ENCODE assay signal across 9 mouse cellular contexts in genomic region chr1:98072045-98072444, GRCm38 (mm10). TPM values are rescaled to one million over a fixed set of nuclear protein-coding genes. Genes with fewer than 3 reads are reported as not detected.
A peak's percentile ranks its signal among the peaks of the same experiment; 100 is the strongest.
DNase-seq lines count a peak whose midpoint lies in the region; ATAC-seq and TF ChIP-seq lines count a peak whose summit lies in the region.
"Had no signal": no experiment of that assay in that cellular context is flagged by ENCODE, and none has a peak within 500 bp of the region (broad histone marks: within the 10 kb centered on the region; RNA-seq: fewer than 3 reads in every experiment).

No protein-coding gene starts in this region.

- intact Hi-C loops in gastrocnemius, postnatal 14 days (cut with DNase I; ENCODE audit: low total_unique reads): no loop called here
- intact Hi-C loops in gastrocnemius, postnatal 36 days (cut with DNase I): no loop called here

- H3K4me3 ChIP-seq in intestine, postnatal 0 days (ENCODE audit: low read depth, low read length): no peak overlapping the region
- H3K4me3 ChIP-seq: neural tube, embryonic 12.5 days had no signal

- no peak overlapping the region for H3K4me2 ChIP-seq in intestine, postnatal 0 days (replicated peaks; ENCODE audit: low read depth)
- H3K4me2 ChIP-seq: neural tube, embryonic 12.5 days had no signal

- 50% methylated on average over 6 of the region's 6 CpGs for WGBS in intestine, postnatal 0 days

- no peak overlapping the region for H3K27ac ChIP-seq in intestine, postnatal 0 days (ENCODE audit: low read depth, low read length)
- H3K27ac ChIP-seq: neural tube, embryonic 12.5 days had no signal

- 0 out of 2 replicates have a peak, but pooled peaks cover 2% of the 10 kb centered on the region for H3K4me1 ChIP-seq in intestine, postnatal 0 days (replicated peaks; ENCODE audit: control insufficient read depth, insufficient read depth, low read length)

- DNase-seq in gastrocnemius, postnatal 14 days: peak; percentile 14
- no peak for DNase-seq in gastrocnemius, postnatal 36 days
- peak; percentile 85 for DNase-seq in 416B (ENCODE audit: low read depth)
- DNase-seq in adrenal gland, adult 2 months: peak; percentile 83
- DNase-seq in mesoderm, embryonic 11.5 days (ENCODE audit: low read depth, low spot score): peak; percentile 49
- no peak for DNase-seq in left cerebral cortex, adult 8-10 months (ENCODE audit: low spot score in 2 of 2)
- no peak for DNase-seq in neural tube, embryonic 10.5 days (ENCODE audit: extremely low spot score, low spot score)

- H3K27me3 ChIP-seq in intestine, postnatal 0 days (replicated peaks; ENCODE audit: control insufficient read depth, insufficient read depth, low read length): no peaks in the 10 kb centered on the region
- H3K27me3 ChIP-seq: neural tube, embryonic 12.5 days had no signal

- no peak overlapping the region for H3K9ac ChIP-seq in intestine, postnatal 0 days (ENCODE audit: low read depth, low read length)
- H3K9ac ChIP-seq: neural tube, embryonic 12.5 days had no signal

- H3K9me3 ChIP-seq in intestine, postnatal 0 days (ENCODE audit: control insufficient read depth): no peaks in the 10 kb centered on the region
- H3K9me3 ChIP-seq: neural tube, embryonic 12.5 days had no signal

- peak; percentile 78 for TF ChIP-seq CTCF in intestine, postnatal 0 days (IDR thresholded peaks at IDR 0.05; ENCODE audit: low read depth)

- no peaks in the 10 kb centered on the region for H3K36me3 ChIP-seq in intestine, postnatal 0 days (ENCODE audit: control insufficient read depth, insufficient read depth)
- H3K36me3 ChIP-seq: neural tube, embryonic 12.5 days had no signal

- ATAC-seq in intestine, postnatal 0 days: no peak

RNA-seq across cellular contexts. Expression of gene Pam, which starts 23.4 kb away (rescaled TPM):
- 10 to 100 TPM; 61.1 to 72.7 TPM for total RNA-seq in gastrocnemius, postnatal 14 days (2021)
- total RNA-seq in gastrocnemius, postnatal 36 days (2021): 10 to 100 TPM; 30.1 to 33.3 TPM
- total RNA-seq in adrenal gland, adult 2 months (2021): 100 to 1,000 TPM; 262 to 484 TPM
- polyA plus RNA-seq in adrenal gland, adult 2 months (2012; rRNA removed): 535 and 733 TPM in 2 replicates
- polyA plus RNA-seq in intestine, postnatal 0 days (2015; fragmentation: Nextera tagmentation; extraction: Ambion mirVana): 65.9 and 72.4 TPM in 2 replicates
- total RNA-seq in left cerebral cortex, adult 8-10 months (2022): 100 to 1,000 TPM; 216 to 256 (median 234) TPM

Comparison
In these comparisons a context has a peak if more than half of its experiments do, and no peak if none do; other contexts are left out.
1. DNase-seq: peak in gastrocnemius, postnatal 14 days (single experiment), 416B (single experiment), adrenal gland, adult 2 months (single experiment) and mesoderm, embryonic 11.5 days (single experiment); none in gastrocnemius, postnatal 36 days (0 of 2), left cerebral cortex, adult 8-10 months (0 of 2) and neural tube, embryonic 10.5 days (single experiment).